ENCODE assay signal across 28 mouse cellular contexts in the genomic region with DNA sequence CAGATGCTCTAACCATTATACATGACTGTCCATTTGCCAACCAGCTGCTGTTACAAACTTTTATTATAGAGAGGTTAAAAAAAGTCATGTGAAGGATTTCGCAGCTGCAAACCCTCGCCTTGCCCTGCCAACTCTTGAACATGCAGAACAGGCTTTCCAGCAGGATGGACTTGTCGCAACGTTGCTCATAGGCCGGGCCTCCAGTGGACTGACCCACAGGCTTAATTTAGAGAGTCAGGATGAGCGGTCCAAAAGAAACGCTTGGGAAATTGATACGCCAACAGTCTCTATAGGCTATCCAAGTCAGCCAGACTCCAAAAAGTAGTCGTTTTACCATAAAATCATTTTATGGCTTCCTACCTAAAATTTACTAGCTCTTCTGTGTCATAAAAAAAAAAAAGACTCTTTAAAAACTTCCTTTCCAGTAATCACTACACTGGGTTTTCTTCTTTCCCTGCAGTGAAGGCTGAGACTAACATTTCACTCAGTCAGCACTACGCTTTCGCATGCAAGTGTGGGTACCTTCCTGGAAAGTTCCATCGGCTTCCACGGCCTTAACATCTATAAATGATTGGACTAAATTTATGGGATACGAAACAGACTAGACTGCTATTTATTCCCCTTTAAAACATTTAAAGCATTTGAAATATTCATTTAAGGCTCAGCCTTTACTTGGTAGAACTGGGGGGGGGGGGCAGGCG. TPM values are rescaled to one million over a fixed set of nuclear protein-coding genes. Genes with fewer than 3 reads are reported as not detected.
DNase-seq lines count a peak whose midpoint lies in the region; ATAC-seq lines count a peak whose summit lies in the region.
"Had no signal": no experiment of that assay in that cellular context is flagged by ENCODE, and none has a peak within 500 bp of the region (broad histone marks: within the 10 kb centered on the region; RNA-seq: fewer than 3 reads in every experiment).

No protein-coding gene starts in this region.

- peak; percentile 51 for DNase-seq in heart, adult 11 months
- DNase-seq in kidney, postnatal 4 days: peak; percentile 32 to 51
- no peak for DNase-seq in urinary bladder, postnatal 14 days (ENCODE audit: low spot score)
- DNase-seq: adrenal gland, postnatal 10 days; adrenal gland, postnatal 36 days; B cell, adult 2 months; cerebellum, adult 18-20 months; cerebellum, adult 9-10 months; cerebellum, postnatal 25 days; gastrocnemius, postnatal 10 days; heart, adult 18-20 months; heart, postnatal 14 days; heart, postnatal 4 days had no signal

- no peak overlapping the region for H3K4me2 ChIP-seq in heart, embryonic 12.5 days
- no peak overlapping the region for H3K4me2 ChIP-seq in kidney, embryonic 16.5 days (replicated peaks; ENCODE audit: low read depth, low read length)
- 0 out of 2 replicates have a peak overlapping the region, but pooled peaks have one; percentile 11 for H3K4me2 ChIP-seq in limb, embryonic 13.5 days (replicated peaks)
- H3K4me2 ChIP-seq: embryonic facial prominence, embryonic 12.5 days; embryonic facial prominence, embryonic 15.5 days; forebrain, embryonic 12.5 days; forebrain, embryonic 15.5 days; heart, embryonic 13.5 days; hindbrain, embryonic 14.5 days had no signal

- H3K4me3 ChIP-seq in heart, embryonic 12.5 days: no peak overlapping the region
- H3K4me3 ChIP-seq in kidney, embryonic 16.5 days (ENCODE audit: low read length): no peak overlapping the region
- H3K4me3 ChIP-seq in limb, embryonic 13.5 days: no peak overlapping the region
- H3K4me3 ChIP-seq: embryonic facial prominence, embryonic 12.5 days; embryonic facial prominence, embryonic 15.5 days; erythroblast, embryonic 14.5 days; forebrain, embryonic 12.5 days; forebrain, embryonic 15.5 days; heart, embryonic 13.5 days had no signal

- no peaks in the 10 kb centered on the region for H3K9me3 ChIP-seq in heart, embryonic 12.5 days (replicated peaks)
- H3K9me3 ChIP-seq in kidney, embryonic 16.5 days (ENCODE audit: low read length): no peaks in the 10 kb centered on the region
- H3K9me3 ChIP-seq in limb, embryonic 13.5 days: no peaks in the 10 kb centered on the region
- H3K9me3 ChIP-seq: embryonic facial prominence, embryonic 12.5 days; embryonic facial prominence, embryonic 15.5 days; forebrain, embryonic 12.5 days; forebrain, embryonic 15.5 days; G1E; heart, embryonic 13.5 days had no signal

- ATAC-seq in heart, embryonic 12.5 days (ENCODE audit: insufficient number of reproducible peaks, low FRiP score): no peak
- ATAC-seq in kidney, embryonic 16.5 days (ENCODE audit: low FRiP score, low TSS enrichment): no peak
- ATAC-seq in limb, embryonic 13.5 days (ENCODE audit: low FRiP score, low read depth): peak; percentile 66; the same call in 1 of the 2 replicates
- ATAC-seq: forebrain, embryonic 15.5 days; hindbrain, postnatal 0 days; inflammation-experienced regulatory T-cells, adult 6 months; Patski had no signal

- no peak overlapping the region for H3K27ac ChIP-seq in heart, embryonic 12.5 days (ENCODE audit: poor library complexity, severe bottlenecking)
- no peak overlapping the region for H3K27ac ChIP-seq in kidney, embryonic 16.5 days (ENCODE audit: low read length)
- no peak overlapping the region for H3K27ac ChIP-seq in limb, embryonic 13.5 days
- H3K27ac ChIP-seq: embryonic facial prominence, embryonic 12.5 days; embryonic facial prominence, embryonic 15.5 days; forebrain, embryonic 12.5 days; forebrain, embryonic 15.5 days; heart, embryonic 13.5 days; hindbrain, embryonic 14.5 days; hindbrain, postnatal 0 days had no signal

- peaks cover 3% of the 10 kb centered on the region; the same call in 1 of the 2 replicates for H3K36me3 ChIP-seq in heart, embryonic 12.5 days
- H3K36me3 ChIP-seq in kidney, embryonic 16.5 days (ENCODE audit: insufficient read depth, low read length): no peaks in the 10 kb centered on the region
- H3K36me3 ChIP-seq in limb, embryonic 13.5 days: peaks cover under 1% of the 10 kb centered on the region; the same call in 1 of the 2 replicates
- H3K36me3 ChIP-seq: embryonic facial prominence, embryonic 15.5 days; forebrain, embryonic 12.5 days; forebrain, embryonic 15.5 days; G1E; heart, embryonic 13.5 days had no signal

- H3K27me3 ChIP-seq in heart, embryonic 12.5 days (replicated peaks): no peaks in the 10 kb centered on the region
- no peaks in the 10 kb centered on the region for H3K27me3 ChIP-seq in kidney, embryonic 16.5 days (ENCODE audit: insufficient read depth, low read length)
- H3K27me3 ChIP-seq in limb, embryonic 13.5 days: peaks cover 52% of the 10 kb centered on the region
- H3K27me3 ChIP-seq: CH12.LX; embryonic facial prominence, embryonic 12.5 days; embryonic facial prominence, embryonic 15.5 days; forebrain, embryonic 12.5 days; forebrain, embryonic 15.5 days; heart, embryonic 13.5 days; Patski had no signal

- no peak overlapping the region for H3K9ac ChIP-seq in heart, embryonic 12.5 days
- H3K9ac ChIP-seq in kidney, embryonic 16.5 days (replicated peaks; ENCODE audit: low read length): no peak overlapping the region
- H3K9ac ChIP-seq in limb, embryonic 13.5 days: no peak overlapping the region
- H3K9ac ChIP-seq: embryonic facial prominence, embryonic 12.5 days; embryonic facial prominence, embryonic 15.5 days; forebrain, embryonic 12.5 days; forebrain, embryonic 15.5 days; heart, embryonic 13.5 days; hindbrain, embryonic 14.5 days had no signal

- WGBS in heart, embryonic 12.5 days: 90% methylated on average over 15 of the region's 15 CpGs
- WGBS in kidney, embryonic 16.5 days: 70% methylated on average over 15 of the region's 15 CpGs
- 39% methylated on average over 15 of the region's 15 CpGs for WGBS in limb, embryonic 13.5 days

- H3K4me1 ChIP-seq in heart, embryonic 12.5 days (replicated peaks): peaks cover 15% of the 10 kb centered on the region; the same call in 1 of the 2 replicates
- 0 out of 2 replicates have a peak, but pooled peaks cover 3% of the 10 kb centered on the region for H3K4me1 ChIP-seq in kidney, embryonic 16.5 days (ENCODE audit: insufficient read depth, low read length)
- H3K4me1 ChIP-seq in limb, embryonic 13.5 days: peaks cover 28% of the 10 kb centered on the region
- H3K4me1 ChIP-seq: embryonic facial prominence, embryonic 15.5 days; forebrain, embryonic 12.5 days; forebrain, embryonic 15.5 days had no signal

RNA-seq across cellular contexts. Expression of a gene that starts 29.6 kb away (rescaled TPM):
- 122 and 124 TPM in 2 replicates for polyA plus RNA-seq in heart, embryonic 12.5 days (2016; fragmentation: Nextera tagmentation; extraction: Ambion mirVana)
- 111 and 113 TPM in 2 replicates for polyA plus RNA-seq in kidney, embryonic 16.5 days (2015; fragmentation: Nextera tagmentation; extraction: Ambion mirVana)
- 175 and 182 TPM in 2 replicates for polyA plus RNA-seq in limb, embryonic 13.5 days (2015; fragmentation: Nextera tagmentation; extraction: Ambion mirVana)
- polyA plus RNA-seq: erythroblast, embryonic 14.5 days; G1E had no signal
